Mouse (Mus musculus) liver, adult 2 months (tissue): ENCODE data around the gene Rad54l. TPM values are rescaled to one million over a fixed set of nuclear protein-coding genes. Genes with fewer than 3 reads are reported as not detected.

Source experiments
- DNase-seq: peaks from one replicate; pipeline ENCODE4 v3.0.0-alpha.2; 2011; ENCODE audit warnings: low read depth, low spot score; ENCODE audit errors: extremely low read depth
- H3K27ac ChIP-seq: fragments of 200-500 bp; replicated peaks from 2 replicates; pipeline ENCODE4 v1.5.1; 2012; ENCODE audit warnings: low read depth, mild to moderate bottlenecking, control low read depth, inconsistent platforms, low read length; ENCODE audit not compliant: insufficient read depth
- H3K27me3 ChIP-seq: fragments of 200-500 bp; 2 replicates; pipeline ENCODE4 v1.6.1; 2012; ENCODE audit warnings: mild to moderate bottlenecking, moderate library complexity, low read length, inconsistent platforms; ENCODE audit not compliant: control insufficient read depth, insufficient read depth
- H3K36me3 ChIP-seq: fragments of 200-500 bp; 2 replicates; pipeline ENCODE4 v1.6.1; 2012; ENCODE audit warnings: low read length, inconsistent platforms; ENCODE audit not compliant: control insufficient read depth, insufficient read depth
- H3K4me1 ChIP-seq: fragments of 200-500 bp; 2 replicates; pipeline ENCODE4 v1.6.1; 2011; ENCODE audit warnings: low read length; ENCODE audit not compliant: control insufficient read depth, insufficient read depth
- H3K4me3 ChIP-seq: fragments of 200-500 bp; 2 replicates; pipeline ENCODE4 v1.5.1; 2011; ENCODE audit warnings: low read depth, mild to moderate bottlenecking, control low read depth, low read length, moderate library complexity; ENCODE audit not compliant: insufficient read depth
- H3K79me2 ChIP-seq: fragments of 200-500 bp; 2 replicates; pipeline ENCODE4 v1.6.1; 2012; ENCODE audit warnings: inconsistent platforms, mild to moderate bottlenecking, low read length, moderate library complexity; ENCODE audit not compliant: control insufficient read depth, insufficient read depth
- H3K9ac ChIP-seq: fragments of 200-500 bp; 2 replicates; pipeline ENCODE4 v1.6.1; 2012; ENCODE audit warnings: low read depth, mild to moderate bottlenecking, control low read depth, inconsistent platforms, low read length
- CTCF ChIP-seq: fragments of 200-500 bp; IDR thresholded peaks from 2 replicates; pipeline ENCODE4 v1.5.1; 2011; ENCODE audit warnings: low read depth, low read length, control low read depth
- POLR2A ChIP-seq: fragments of 200-500 bp; IDR thresholded peaks from 2 replicates; pipeline ENCODE4 v1.6.1; 2011; ENCODE audit warnings: low read length, control low read depth; ENCODE audit not compliant: insufficient read depth; ENCODE audit errors: extremely low read depth
- WGBS: fragments of 180-500 bp; shearing (Covaris S2); methylation state at CpG from one replicate; pipeline ENCODE4 v1.1.7; 2018; 5-methylcytosine and 5-hydroxymethylcytosine counted together
- polyA plus RNA-seq: library from polyadenylated mRNA; depleted of rRNA; stranded (reverse); fragments of >200 nt; gene quantifications from 2 replicates; pipeline ENCODE4 v1.2.3, GENCODE M21; 2012; rRNA removed
- total RNA-seq: library from RNA; depleted of rRNA; stranded (reverse); fragments of >200 nt; gene quantifications from 2 replicates; pipeline ENCODE4 v1.2.3, GENCODE M21; 2014; rRNA removed

Gene Rad54l
- total RNA-seq (0.18 and 0.40 TPM in 2 replicates), polyA plus RNA-seq (0.06 and 0.11 TPM in 2 replicates)

- no peak within 1 kb of the TSS for H3K27ac ChIP-seq
- DNase-seq = peak; percentile 52
- no peaks in the 10 kb centered on the region for H3K27me3 ChIP-seq
Measured at GRCm38 (mm10) chr4:116123602-116124519, at the start of gene Rad54l, which contains the start of gene Pomgnt1. Gene Rad54l (minus strand): TSS chr4:116123690. Gene Pomgnt1 (plus strand): TSS chr4:116123840.

GRCm38 (mm10) chr4:116173072-116173471 lies 49.6 kb upstream of the Rad54l start, which contains the start of the genes 1700042G07Rik and Gm49337:
Gene 1700042G07Rik (plus strand): TSS chr4:116173372.
Gene Gm49337 (plus strand): TSS chr4:116173384.
- 92% methylated on average over 6 of the region's 6 CpGs for WGBS
- Histone ChIP-seq H3K27ac (no peak within 1 kb of the TSS), H3K9ac (no peak within 1 kb of the TSS), H3K4me1 (peaks cover 2% of the 10 kb centered on the region; the same call in 1 of the 2 replicates), H3K27me3 (no peaks in the 10 kb centered on the region), H3K36me3 (no peaks in the 10 kb centered on the region), H3K79me2 (no peaks in the 10 kb centered on the region), H3K4me3 (no peak within 1 kb of the TSS)
- no peak for TF ChIP-seq CTCF
- TF ChIP-seq POLR2A = no peak
- DNase-seq = no peak

More at GRCm38 (mm10) chr4:116123602-116124519, at the start of gene Rad54l, which contains the start of gene Pomgnt1:
- Histone ChIP-seq H3K4me3 (peak within 1 kb of the TSS; percentile 62), H3K79me2 (no peaks in the 10 kb centered on the region), H3K36me3 (no peaks in the 10 kb centered on the region), H3K9ac (peak within 1 kb of the TSS; percentile 75), H3K4me1 (0 out of 2 replicates have a peak, but pooled peaks cover 2% of the 10 kb centered on the region)
- TF ChIP-seq POLR2A (no peak), CTCF (peak; percentile 17; the same call in 1 of the 2 replicates)
- WGBS = 7% methylated on average over 24 of the region's 24 CpGs

- no peaks in the 10 kb centered on the region for H3K4me1 ChIP-seq
- H3K36me3 ChIP-seq = no peaks in the 10 kb centered on the region
- WGBS = 68% methylated on average over 3 of the region's 3 CpGs
Measured at GRCm38 (mm10) chr4:116169353-116169672, 45.8 kb upstream of the Rad54l start.

GRCm38 (mm10) chr4:116168617-116169352 lies 45.3 kb upstream of the Rad54l start:
- Histone ChIP-seq H3K79me2 (no peaks in the 10 kb centered on the region), H3K27me3 (no peaks in the 10 kb centered on the region), H3K4me1 (no peaks in the 10 kb centered on the region), H3K4me3 (no peak overlapping the region), H3K27ac (no peak overlapping the region), H3K9ac (no peak overlapping the region), H3K36me3 (no peaks in the 10 kb centered on the region)
- no peak for DNase-seq
- 83% methylated on average over 7 of the region's 8 CpGs for WGBS
- TF ChIP-seq CTCF (peak; percentile 63; the same call in 1 of the 2 replicates), POLR2A (no peak)

More at GRCm38 (mm10) chr4:116169353-116169672, 45.8 kb upstream of the Rad54l start:
- Histone ChIP-seq H3K9ac (no peak overlapping the region), H3K4me3 (no peak overlapping the region), H3K79me2 (no peaks in the 10 kb centered on the region), H3K27me3 (no peaks in the 10 kb centered on the region), H3K27ac (no peak overlapping the region)
- DNase-seq = no peak
- TF ChIP-seq POLR2A (no peak), CTCF (no peak)

GRCm38 (mm10) chr4:116167404-116167803 lies 43.9 kb upstream of the Rad54l start, which contains the start of gene Tspan1:
Gene Tspan1 (minus strand): TSS chr4:116167601.
- WGBS = 31% methylated on average over 7 of the region's 7 CpGs

More at GRCm38 (mm10) chr4:116167404-116167803, 43.9 kb upstream of the Rad54l start, which contains the start of gene Tspan1:
- H3K4me1 ChIP-seq = no peaks in the 10 kb centered on the region
- H3K36me3 ChIP-seq = no peaks in the 10 kb centered on the region
- H3K4me3 ChIP-seq = no peak within 1 kb of the TSS
- TF ChIP-seq CTCF = peak; percentile 40; the same call in 1 of the 2 replicates
- no peak for TF ChIP-seq POLR2A
- no peak within 1 kb of the TSS for H3K9ac ChIP-seq
- H3K27me3 ChIP-seq = no peaks in the 10 kb centered on the region
- no peaks in the 10 kb centered on the region for H3K79me2 ChIP-seq
- no peak for DNase-seq
- H3K27ac ChIP-seq = no peak within 1 kb of the TSS
